Mouse (Mus musculus) erythroblast, embryonic 14.5 days (primary cell): ENCODE measurements around the gene Nxpe3.

Experiments
- GATA1 ChIP-seq: IDR thresholded peaks from 2 replicates; pipeline ENCODE4 v1.6.1; 2012; ENCODE audit warnings: low read length, inconsistent platforms, mixed read lengths
- TAL1 ChIP-seq: IDR thresholded peaks from 3 replicates; pipeline ENCODE4 v1.6.1; 2012; ENCODE audit warnings: low read length, inconsistent platforms, mixed read lengths

- TF ChIP-seq GATA1 (no peak), TAL1 (no peak)
These were observed 4.5 kb downstream of the Nxpe3 start for GRCm38 (mm10) chr16:55890346-55891136.
